ENCODE assay signal across 9 mouse cellular contexts in genomic region chr12:26487874-26488616, GRCm38 (mm10). TPM values are rescaled to one million over a fixed set of nuclear protein-coding genes. Genes with fewer than 3 reads are reported as not detected.
DNase-seq lines count a peak whose midpoint lies in the region; ATAC-seq and TF ChIP-seq lines count a peak whose summit lies in the region.
"Had no signal": no experiment of that assay in that cellular context is flagged by ENCODE, and none has a peak within 500 bp of the region (broad histone marks: within the 10 kb centered on the region; RNA-seq: fewer than 3 reads in every experiment).

No protein-coding gene starts in this region.

- DNase-seq in cerebellum, postnatal 25 days = peak; percentile 18 to 29
- no peak for DNase-seq in cerebellum, adult 11 months
- peak; percentile 27 to 34 for DNase-seq in adrenal gland, postnatal 36 days
- peak; percentile 82 for DNase-seq in forebrain, postnatal 0 days
- no peak for DNase-seq in liver, embryonic 13.5 days
- no peak for DNase-seq in thymus, postnatal 4 days

- no peaks in the 10 kb centered on the region for H3K9me3 ChIP-seq in forebrain, postnatal 0 days (ENCODE audit: low read length)
- no peaks in the 10 kb centered on the region for H3K9me3 ChIP-seq in kidney, embryonic 16.5 days (ENCODE audit: low read length)
- no peaks in the 10 kb centered on the region for H3K9me3 ChIP-seq in liver, embryonic 13.5 days (replicated peaks)
- no peaks in the 10 kb centered on the region for H3K9me3 ChIP-seq in neural tube, embryonic 14.5 days (ENCODE audit: control insufficient read depth, low read length)

- H3K4me2 ChIP-seq in forebrain, postnatal 0 days (ENCODE audit: low read depth) = peak overlapping the region; percentile 16; the same call in 1 of the 2 replicates
- peak overlapping the region; percentile 32 for H3K4me2 ChIP-seq in kidney, embryonic 16.5 days (replicated peaks; ENCODE audit: low read depth, low read length)
- peak overlapping the region; percentile 15; the same call in 1 of the 2 replicates for H3K4me2 ChIP-seq in liver, embryonic 13.5 days
- 0 out of 2 replicates have a peak overlapping the region, but pooled peaks have one; percentile 1 for H3K4me2 ChIP-seq in neural tube, embryonic 14.5 days (ENCODE audit: low read depth, low read length)

- no peak overlapping the region for H3K4me3 ChIP-seq in forebrain, postnatal 0 days (ENCODE audit: low read depth, low read length)
- no peak overlapping the region for H3K4me3 ChIP-seq in kidney, embryonic 16.5 days (ENCODE audit: low read length)
- H3K4me3 ChIP-seq in liver, embryonic 13.5 days (replicated peaks) = no peak overlapping the region
- H3K4me3 ChIP-seq in neural tube, embryonic 14.5 days (ENCODE audit: low read depth, low read length) = no peak overlapping the region

- no peaks in the 10 kb centered on the region for H3K27me3 ChIP-seq in forebrain, postnatal 0 days (ENCODE audit: insufficient read depth, low read length)
- no peaks in the 10 kb centered on the region for H3K27me3 ChIP-seq in kidney, embryonic 16.5 days (ENCODE audit: insufficient read depth, low read length)
- H3K27me3 ChIP-seq in liver, embryonic 13.5 days = no peaks in the 10 kb centered on the region
- H3K27me3 ChIP-seq in neural tube, embryonic 14.5 days (ENCODE audit: control insufficient read depth, insufficient read depth, low read length) = no peaks in the 10 kb centered on the region

- no peak overlapping the region for H3K27ac ChIP-seq in forebrain, postnatal 0 days (ENCODE audit: low read depth, low read length)
- peak overlapping the region; percentile 36; the same call in 1 of the 2 replicates for H3K27ac ChIP-seq in kidney, embryonic 16.5 days (ENCODE audit: low read length)
- no peak overlapping the region for H3K27ac ChIP-seq in liver, embryonic 13.5 days
- no peak overlapping the region for H3K27ac ChIP-seq in neural tube, embryonic 14.5 days (ENCODE audit: low read depth, low read length)

- H3K9ac ChIP-seq in forebrain, postnatal 0 days = no peak overlapping the region
- no peak overlapping the region for H3K9ac ChIP-seq in kidney, embryonic 16.5 days (replicated peaks; ENCODE audit: low read length)
- H3K9ac ChIP-seq in liver, embryonic 13.5 days = no peak overlapping the region
- H3K9ac ChIP-seq in neural tube, embryonic 14.5 days (replicated peaks; ENCODE audit: low read depth, low read length) = no peak overlapping the region

- ATAC-seq in forebrain, postnatal 0 days = peak; percentile 88
- peak; percentile 61; the same call in 1 of the 2 replicates for ATAC-seq in kidney, embryonic 16.5 days (ENCODE audit: low FRiP score, low TSS enrichment)
- no peak for ATAC-seq in liver, embryonic 13.5 days (ENCODE audit: low read depth)
- ATAC-seq in neural tube, embryonic 14.5 days (ENCODE audit: low read depth) = peak; percentile 58; the same call in 1 of the 2 replicates

- peaks cover 5% of the 10 kb centered on the region; the same call in 1 of the 2 replicates for H3K4me1 ChIP-seq in forebrain, postnatal 0 days (ENCODE audit: insufficient read depth)
- peaks cover 7% of the 10 kb centered on the region for H3K4me1 ChIP-seq in kidney, embryonic 16.5 days (ENCODE audit: insufficient read depth, low read length)
- peaks cover 46% of the 10 kb centered on the region for H3K4me1 ChIP-seq in liver, embryonic 13.5 days (replicated peaks)
- peaks cover 9% of the 10 kb centered on the region; the same call in 1 of the 2 replicates for H3K4me1 ChIP-seq in neural tube, embryonic 14.5 days (ENCODE audit: control insufficient read depth, insufficient read depth, low read length)

- WGBS in forebrain, postnatal 0 days = 24% methylated on average over 14 of the region's 14 CpGs
- WGBS in kidney, embryonic 16.5 days = 36% methylated on average over 14 of the region's 14 CpGs
- 50% methylated on average over 14 of the region's 14 CpGs for WGBS in liver, embryonic 13.5 days (ENCODE audit: insufficient replicate concordance)
- WGBS in neural tube, embryonic 14.5 days = 40% methylated on average over 14 of the region's 14 CpGs

- H3K36me3 ChIP-seq in forebrain, postnatal 0 days (ENCODE audit: insufficient read depth) = no peaks in the 10 kb centered on the region
- no peaks in the 10 kb centered on the region for H3K36me3 ChIP-seq in kidney, embryonic 16.5 days (ENCODE audit: insufficient read depth, low read length)
- H3K36me3 ChIP-seq in liver, embryonic 13.5 days = no peaks in the 10 kb centered on the region
- no peaks in the 10 kb centered on the region for H3K36me3 ChIP-seq in neural tube, embryonic 14.5 days (ENCODE audit: control insufficient read depth, insufficient read depth, low read length)
- H3K36me3 ChIP-seq: G1E had no signal

- peak; percentile 81 for TF ChIP-seq CTCF in forebrain, postnatal 0 days (IDR thresholded peaks at IDR 0.05; ENCODE audit: low read depth)

RNA-seq across cellular contexts. Expression of gene Cmpk2, which starts 19.0 kb away (rescaled TPM):
- total RNA-seq in adrenal gland, postnatal 36 days (2021) = 10 to 100 TPM; 12.4 to 24.0 TPM
- total RNA-seq in forebrain, postnatal 0 days (2014; rRNA removed) = 23.1 and 25.1 TPM in 2 replicates
- polyA plus RNA-seq in forebrain, postnatal 0 days (2015; fragmentation: Nextera tagmentation; extraction: Ambion mirVana) = 18.2 and 21.0 TPM in 2 replicates
- 8.9 and 9.2 TPM in 2 replicates for polyA plus RNA-seq in kidney, embryonic 16.5 days (2015; fragmentation: Nextera tagmentation; extraction: Ambion mirVana)
- 8.6 and 9.1 TPM in 2 replicates for polyA plus RNA-seq in liver, embryonic 13.5 days (2015; fragmentation: Nextera tagmentation; extraction: Ambion mirVana)
- polyA plus RNA-seq in neural tube, embryonic 14.5 days (2014; fragmentation: Nextera tagmentation; extraction: Ambion mirVana) = 19.3 and 22.9 TPM in 2 replicates
- polyA plus RNA-seq: G1E had no signal

RNA-seq across cellular contexts. Expression of gene Rsad2, which starts 31.8 kb away (rescaled TPM):
- total RNA-seq in adrenal gland, postnatal 36 days (2021) = 10 to 100 TPM; 17.5 to 31.9 TPM
- 1.1 TPM in 2 replicates for total RNA-seq in forebrain, postnatal 0 days (2014; rRNA removed)
- polyA plus RNA-seq in forebrain, postnatal 0 days (2015; fragmentation: Nextera tagmentation; extraction: Ambion mirVana) = 0.91 and 1.7 TPM in 2 replicates
- polyA plus RNA-seq in kidney, embryonic 16.5 days (2015; fragmentation: Nextera tagmentation; extraction: Ambion mirVana) = 27.3 and 28.0 TPM in 2 replicates
- polyA plus RNA-seq in liver, embryonic 13.5 days (2015; fragmentation: Nextera tagmentation; extraction: Ambion mirVana) = 1.3 and 2.0 TPM in 2 replicates
- 0.21 and 0.48 TPM in 2 replicates for polyA plus RNA-seq in neural tube, embryonic 14.5 days (2014; fragmentation: Nextera tagmentation; extraction: Ambion mirVana)
- polyA plus RNA-seq: G1E had no signal

Comparison
In these comparisons a context has a peak if more than half of its experiments do, and no peak if none do; other contexts are left out.
1. DNase-seq: peak in cerebellum, postnatal 25 days (2 of 2), adrenal gland, postnatal 36 days (2 of 2) and forebrain, postnatal 0 days (single experiment); none in cerebellum, adult 11 months (single experiment), liver, embryonic 13.5 days (single experiment) and thymus, postnatal 4 days (single experiment).
2. Peak in every context shown above with its lines, with median percentiles within 50 percentile points of each other: H3K4me2 ChIP-seq.